Mouse (Mus musculus) CH12.LX (cell line): Measurements from ENCODE around the gene Fam107a. TPM values are rescaled to one million over a fixed set of nuclear protein-coding genes. Genes with fewer than 3 reads are reported as not detected.

Source experiments
- DNase-seq: peaks from one replicate; pipeline ENCODE4 v3.0.0-alpha.2; 2013; ENCODE audit errors: extremely low read depth
- H3K27ac ChIP-seq: 2 replicates; pipeline ENCODE4 v1.5.1; 2012; ENCODE audit warnings: low read depth, mild to moderate bottlenecking, control low read depth, moderate library complexity; ENCODE audit not compliant: insufficient read depth
- H3K27me3 ChIP-seq: replicated peaks from 2 replicates; pipeline ENCODE3; 2012; ENCODE audit warnings: inconsistent platforms
- H3K36me3 ChIP-seq, 2 experiments: replicated peaks in 1 of 2; 2 replicates each; pipeline versions ENCODE3 to v1.6.1; 2012; ENCODE audit warnings: inconsistent platforms in 1 of 2, low read length in 1 of 2, mild to moderate bottlenecking in 1 of 2, mixed read lengths in 1 of 2, moderate library complexity in 1 of 2; ENCODE audit not compliant: control insufficient read depth in 1 of 2, insufficient read depth in 1 of 2
- H3K4me1 ChIP-seq, 2 experiments: 2 replicates each; pipeline ENCODE4 v1.6.1; 2012; ENCODE audit warnings: inconsistent platforms in 1 of 2, moderate library complexity in 1 of 2; ENCODE audit not compliant: insufficient read depth in 2 of 2, control insufficient read depth in 1 of 2
- H3K4me2 ChIP-seq: 2 replicates; pipeline ENCODE4 v1.6.1; 2012; ENCODE audit warnings: low read depth, mild to moderate bottlenecking, control low read depth; ENCODE audit not compliant: poor library complexity, insufficient read depth, severe bottlenecking
- H3K4me3 ChIP-seq, 3 experiments: fragments of 150-350 bp in 1 of 3; sonication (generic) in 1 of 3; replicated peaks in 1 of 3; 2 replicates each; pipeline versions ENCODE3 to v1.5.1; 2011 to 2012; ENCODE audit warnings: low read depth in 2 of 3, low read length in 2 of 3, mild to moderate bottlenecking in 2 of 3, moderate library complexity in 2 of 3, control low read depth in 1 of 3, improper control_type of control experiment in 1 of 3, inconsistent platforms in 1 of 3, mixed read lengths in 1 of 3; ENCODE audit not compliant: poor library complexity in 1 of 3
- H3K79me2 ChIP-seq: replicated peaks from 2 replicates; pipeline ENCODE4 v1.6.1; 2012; ENCODE audit warnings: mild to moderate bottlenecking, moderate library complexity; ENCODE audit not compliant: control insufficient read depth, poor library complexity, insufficient read depth, severe bottlenecking; ENCODE audit errors: extremely low read depth
- H3K9ac ChIP-seq: 2 replicates; pipeline ENCODE4 v1.6.1; 2012; ENCODE audit warnings: low read depth, mild to moderate bottlenecking, control low read depth, moderate library complexity; ENCODE audit not compliant: insufficient read depth
- H3K9me3 ChIP-seq: replicated peaks from 2 replicates; pipeline ENCODE3; 2012; ENCODE audit warnings: low read length, inconsistent platforms, mixed read lengths
- CHD2 ChIP-seq: IDR thresholded peaks from 2 replicates; pipeline ENCODE4 v1.6.1; 2011; ENCODE audit warnings: low read length, improper control_type of control experiment
- CTCF ChIP-seq, 2 experiments: IDR thresholded peaks in 1 of 2; conservative IDR thresholded peaks in 1 of 2; 2 replicates each; pipeline ENCODE4 v1.5.1; 2011 to 2012; ENCODE audit warnings: low read depth in 2 of 2, low read length in 2 of 2, improper control_type of control experiment in 1 of 2, inconsistent platforms in 1 of 2, mild to moderate bottlenecking in 1 of 2, moderate library complexity in 1 of 2
- GABPA ChIP-seq: IDR thresholded peaks from 2 replicates; pipeline ENCODE4 v1.6.1; 2012; ENCODE audit warnings: low read depth, low read length, improper control_type of control experiment, inconsistent platforms; ENCODE audit not compliant: insufficient replicate concordance
- HCFC1 ChIP-seq: IDR thresholded peaks from 2 replicates; pipeline ENCODE4 v1.6.1; 2012; ENCODE audit warnings: low read depth, mild to moderate bottlenecking, inconsistent platforms, low read length, improper control_type of control experiment
- JUN ChIP-seq: IDR thresholded peaks from 2 replicates; pipeline ENCODE4 v1.6.1; 2011; ENCODE audit warnings: low read depth, mild to moderate bottlenecking, low read length, improper control_type of control experiment, moderate library complexity; ENCODE audit not compliant: insufficient read depth
- MAX ChIP-seq: IDR thresholded peaks from 2 replicates; pipeline ENCODE4 v1.6.1; 2011; ENCODE audit warnings: low read length, improper control_type of control experiment
- MXI1 ChIP-seq: IDR thresholded peaks from 2 replicates; pipeline ENCODE4 v1.6.1; 2011; ENCODE audit warnings: mild to moderate bottlenecking, low read depth, low read length, improper control_type of control experiment
- PAX5 ChIP-seq: IDR thresholded peaks from 2 replicates; pipeline ENCODE4 v1.6.1; 2012; ENCODE audit warnings: low read length, inconsistent platforms, mixed read lengths
- POLR2A ChIP-seq: IDR thresholded peaks from 2 replicates; pipeline ENCODE4 v1.6.1; 2011; ENCODE audit warnings: low read depth, mild to moderate bottlenecking, improper control_type of control experiment, low read length
- RAD21 ChIP-seq: IDR thresholded peaks from 2 replicates; pipeline ENCODE4 v1.6.1; 2011; ENCODE audit warnings: low read depth, mild to moderate bottlenecking, low read length, improper control_type of control experiment, moderate library complexity
- SMC3 ChIP-seq: IDR thresholded peaks from 2 replicates; pipeline ENCODE4 v1.6.1; 2011; ENCODE audit warnings: low read depth, low read length, improper control_type of control experiment
- TCF12 ChIP-seq: IDR thresholded peaks from 2 replicates; pipeline ENCODE4 v1.6.1; 2014; ENCODE audit warnings: low read depth, mild to moderate bottlenecking, inconsistent platforms, low read length, improper control_type of control experiment
- USF1 ChIP-seq: IDR thresholded peaks from 2 replicates; pipeline ENCODE4 v1.6.1; 2014; ENCODE audit warnings: low read depth, mild to moderate bottlenecking, inconsistent platforms, low read length, improper control_type of control experiment
- USF2 ChIP-seq: conservative IDR thresholded peaks from 2 replicates; pipeline ENCODE4 v1.6.1; 2011; ENCODE audit warnings: low read depth, low read length, improper control_type of control experiment
- ZNF384 ChIP-seq: IDR thresholded peaks from 2 replicates; pipeline ENCODE4 v1.6.1; 2012; ENCODE audit warnings: low read depth, low read length, improper control_type of control experiment, inconsistent platforms
- dilution Hi-C: fragments of 300-500 bp; cut with MboI; formaldehyde crosslinking; loops from 2 replicates; pipeline ENCODE4 v1.14.3; 2020; ENCODE audit warnings: low sequenced_read_pairs; ENCODE audit not compliant: extremely low pct_unique_long_range_greater_than_20kb, extremely low pct_ligation_motif_present
- in situ Hi-C: fragments of 300-500 bp; cut with MboI; formaldehyde crosslinking; loops from 3 replicates; pipeline ENCODE4 v1.14.3; 2019; ENCODE audit warnings: low sequenced_read_pairs, low pct_ligation_motif_present, low pct_unique_long_range_greater_than_20kb, mixed read lengths
- polyA plus RNA-seq: library from polyadenylated mRNA; unstranded; fragments of >175 nt; gene quantifications from 2 replicates; pipeline ENCODE4 v1.2.1, GENCODE M21; 2012; ENCODE audit warnings: low read depth; ENCODE audit not compliant: insufficient read length
- total RNA-seq, 2 experiments: library from RNA; depleted of rRNA; stranded (reverse); fragments of 300-350 nt in 1 of 2; fragments of >200 nt in 1 of 2; gene quantifications; 2 replicates each; pipeline ENCODE4 v1.2.3; 2012 to 2014

Fam107a gene
- total and polyA plus RNA-seq, 3 experiments = not detected

- dilution Hi-C loops = no loop called here
- no peaks in the 10 kb centered on the region for H3K36me3 ChIP-seq
- no peak for DNase-seq
- H3K27me3 ChIP-seq = no peaks in the 10 kb centered on the region
- peak overlapping the region; percentile 1; the same call in 1 of the 2 replicates for H3K4me2 ChIP-seq
- no peak overlapping the region for H3K9ac ChIP-seq
- H3K27ac ChIP-seq = no peak overlapping the region
- no peaks in the 10 kb centered on the region for H3K9me3 ChIP-seq
- H3K79me2 ChIP-seq = no peaks in the 10 kb centered on the region
- no peak overlapping the region for H3K4me3 ChIP-seq
- H3K4me1 ChIP-seq = peaks cover 0 to 4% of the 10 kb centered on the region in 2 experiments; a peak in 1 of 4 replicates
- in situ Hi-C loops = loop anchor here (10.0 to 25.0 kb wide), 2 partner anchors 219 to 502 kb away; partner anchors contain the start of genes Flnb and Pxk
- TF ChIP-seq PAX5 (no peak), CTCF (conservative IDR thresholded peaks at IDR 0.05 in 1 of 2, IDR thresholded peaks at IDR 0.05 in 1 of 2; ENCODE audit: low read depth in 2 of 2, low read length in 2 of 2) (no peak), CHD2 (no peak), JUN (no peak), POLR2A (no peak), MXI1 (no peak), USF1 (no peak), USF2 (no peak), TCF12 (no peak), RAD21 (no peak), HCFC1 (no peak), ZNF384 (no peak)
Measured at GRCm38 (mm10) chr14:8313877-8314276, 3.9 kb downstream of the Fam107a start.

- no peak overlapping the region for H3K4me3 ChIP-seq
- no peak overlapping the region for H3K27ac ChIP-seq
- H3K9ac ChIP-seq = no peak overlapping the region
- TF ChIP-seq SMC3 (no peak), MAX (no peak), CHD2 (no peak), GABPA (no peak)
- TF ChIP-seq, all 38 proteins: peak for 0
- Histone ChIP-seq H3K79me2 (no peaks in the 10 kb centered on the region), H3K27me3 (no peaks in the 10 kb centered on the region), H3K4me2 (no peak overlapping the region), H3K4me1 (peaks cover 0 to 4% of the 10 kb centered on the region in 2 experiments; a peak in 1 of 4 replicates), H3K36me3 (no peaks in the 10 kb centered on the region), H3K9me3 (no peaks in the 10 kb centered on the region)
- dilution Hi-C loops (no loop called here), in situ Hi-C loops (loop anchor here (10.0 to 25.0 kb wide), 2 partner anchors 215 to 497 kb away; partner anchors contain the start of genes Flnb and Pxk)
- DNase-seq = no peak
Measured at GRCm38 (mm10) chr14:8309621-8310141, 8.1 kb downstream of the Fam107a start.
